Mouse (Mus musculus) stomach, embryonic 14.5 days (tissue): ENCODE results near the gene 1810013L24Rik. TPM values are rescaled to one million over a fixed set of nuclear protein-coding genes. Genes with fewer than 3 reads are reported as not detected.

Experiments
- ATAC-seq: fragments of 200-750 bp; cut with Nextera tagmentation; 2 replicates; pipeline ENCODE4 v1.8.0; 2017; ENCODE audit warnings: low read depth, moderate TSS enrichment; ENCODE audit not compliant: insufficient number of reproducible peaks, insufficient read depth, low FRiP score
- H3K27ac ChIP-seq: fragments of 300-500 bp; sonication (generic); 2 replicates; pipeline ENCODE4 v1.5.1; 2014; ENCODE audit warnings: mild to moderate bottlenecking, low read length, moderate library complexity, mixed read lengths
- H3K27me3 ChIP-seq: fragments of 300-500 bp; sonication (generic); 2 replicates; pipeline ENCODE4 v1.6.1; 2014; ENCODE audit warnings: low read length, control low read depth, mixed read lengths; ENCODE audit not compliant: control insufficient read depth, insufficient read depth
- H3K36me3 ChIP-seq: fragments of 300-500 bp; sonication (generic); 2 replicates; pipeline ENCODE4 v1.6.1; 2014; ENCODE audit warnings: mild to moderate bottlenecking, control low read depth, low read length, moderate library complexity, mixed read lengths; ENCODE audit not compliant: control insufficient read depth, insufficient read depth
- H3K4me1 ChIP-seq: fragments of 300-500 bp; sonication (generic); 2 replicates; pipeline ENCODE4 v1.6.1; 2014; ENCODE audit warnings: low read length, control low read depth, mixed read lengths; ENCODE audit not compliant: control insufficient read depth, insufficient read depth
- H3K4me2 ChIP-seq: fragments of 300-500 bp; sonication (generic); replicated peaks from 2 replicates; pipeline ENCODE4 v1.6.1; 2014; ENCODE audit warnings: low read depth, low read length, control low read depth
- H3K4me3 ChIP-seq: fragments of 300-500 bp; sonication (generic); 2 replicates; pipeline ENCODE4 v1.5.1; 2014; ENCODE audit warnings: low read depth, low read length, control low read depth
- H3K9ac ChIP-seq: fragments of 300-500 bp; sonication (generic); replicated peaks from 2 replicates; pipeline ENCODE4 v1.6.1; 2014; ENCODE audit warnings: low read depth, mild to moderate bottlenecking, control low read depth, low read length, moderate library complexity, mixed read lengths
- H3K9me3 ChIP-seq: fragments of 300-500 bp; sonication (generic); 2 replicates; pipeline ENCODE4 v1.6.1; 2016; ENCODE audit warnings: low read depth, low read length, control low read depth; ENCODE audit not compliant: control insufficient read depth
- WGBS: fragments of 180-500 bp; shearing (Covaris S2); extraction: QIAGEN DNeasy Blood & Tissue Kit; methylation state at CpG from one replicate; pipeline ENCODE4 v1.1.7; 2014; 5-methylcytosine and 5-hydroxymethylcytosine counted together
- polyA plus RNA-seq: library from polyadenylated mRNA; unstranded; fragments of >200 nt; fragmentation: Nextera tagmentation; extraction: Ambion mirVana; gene quantifications from 2 replicates; pipeline ENCODE4 v1.2.1, GENCODE M21; 2014

The 1810013L24Rik gene
- polyA plus RNA-seq, 1 experiment from 2014 or later: 16.9 TPM

DNA sequence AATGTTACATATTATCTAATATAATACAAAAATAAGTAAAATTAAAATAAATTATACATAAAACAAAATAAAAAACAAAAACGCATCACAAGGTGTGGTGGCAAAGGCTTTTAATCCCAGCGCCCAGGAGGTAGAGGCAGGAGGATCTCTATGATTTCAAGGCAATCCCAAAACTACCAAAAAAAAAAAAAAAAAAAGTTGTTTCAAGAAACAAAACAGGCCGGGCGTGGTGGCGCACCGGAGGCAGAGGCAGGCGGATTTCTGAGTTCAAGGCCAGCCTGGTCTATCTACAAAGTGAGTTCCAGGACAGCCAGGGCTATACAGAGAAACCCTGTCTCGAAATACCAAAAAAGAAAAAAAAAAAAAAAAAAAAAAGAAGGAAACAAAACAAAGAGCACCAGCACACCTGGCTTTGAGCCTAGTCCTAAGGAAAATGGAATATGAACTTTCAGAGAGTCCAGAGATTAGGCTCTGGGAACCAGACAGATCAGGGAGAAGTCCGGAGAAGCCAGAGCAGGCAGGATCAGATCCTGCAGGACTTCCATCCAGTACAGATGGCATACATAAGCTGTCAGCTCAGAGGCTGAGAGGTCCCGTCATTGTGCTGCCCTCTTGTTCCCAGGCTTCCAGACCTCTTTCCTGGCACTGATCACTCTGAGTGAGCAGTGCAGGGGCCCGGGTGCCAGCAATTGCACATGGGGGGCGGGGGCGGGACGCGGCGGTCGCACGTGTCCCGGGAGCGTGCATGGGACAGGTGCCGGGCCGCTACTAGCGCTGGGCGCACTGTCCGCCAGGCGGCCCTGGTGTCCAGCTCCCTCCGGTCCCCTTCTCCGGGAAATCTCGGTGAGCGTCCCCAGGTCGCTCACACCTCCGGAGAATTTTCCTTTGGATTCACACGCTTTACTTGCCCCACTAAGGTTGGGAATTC lies 1.0 kb upstream of the 1810013L24Rik start:
- peak overlapping the region; percentile 80 for H3K27ac ChIP-seq
- H3K4me1 ChIP-seq: peaks cover 15% of the 10 kb centered on the region
- WGBS: 9% methylated on average over 33 of the region's 33 CpGs
- peak overlapping the region; percentile 57 for H3K4me3 ChIP-seq
- no peaks in the 10 kb centered on the region for H3K9me3 ChIP-seq
- H3K9ac ChIP-seq: peak overlapping the region; percentile 22; the same call in 1 of the 2 replicates
- peak overlapping the region; percentile 94 for H3K4me2 ChIP-seq
- peak; percentile 54 for ATAC-seq
- H3K36me3 ChIP-seq: peaks cover 8% of the 10 kb centered on the region; the same call in 1 of the 2 replicates
- H3K27me3 ChIP-seq: no peaks in the 10 kb centered on the region

DNA sequence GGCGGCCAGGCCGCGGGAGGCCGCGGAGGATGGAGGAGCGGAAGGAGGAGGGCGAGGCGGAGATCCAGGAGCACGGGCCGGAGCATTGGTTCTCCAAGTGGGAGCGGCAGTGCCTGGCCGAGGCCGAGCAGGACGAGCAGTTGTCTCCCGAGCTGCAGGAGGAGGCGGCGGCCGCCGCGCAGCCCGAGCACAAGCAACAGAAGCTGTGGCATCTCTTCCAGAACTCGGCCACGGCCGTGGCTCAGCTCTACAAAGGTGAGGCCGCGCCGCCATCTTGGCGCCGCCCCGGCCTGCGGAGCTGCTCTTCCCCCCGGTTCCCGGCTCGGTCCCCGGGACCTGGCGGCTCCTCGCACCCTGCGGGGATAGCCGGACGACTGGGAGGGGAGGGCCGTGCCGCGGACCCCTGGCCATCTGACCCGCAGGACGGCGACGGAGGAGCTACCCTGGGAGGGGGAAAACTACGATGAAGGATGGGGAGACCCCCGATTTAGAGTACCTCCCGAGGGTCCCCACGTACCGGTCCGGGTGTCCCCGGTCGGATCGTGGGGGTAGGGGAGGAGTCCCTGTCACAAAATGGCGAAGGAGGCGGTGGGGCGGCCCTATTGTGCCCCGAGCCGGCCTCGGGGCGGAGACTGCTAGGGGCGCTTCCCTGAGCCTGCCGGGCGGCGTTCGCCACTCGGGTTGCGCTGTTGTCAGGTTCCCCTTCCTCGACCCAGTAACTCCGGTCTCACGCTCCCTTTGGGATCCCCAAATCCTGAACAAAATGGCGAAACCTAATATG lies 721 bp downstream of the 1810013L24Rik start:
- H3K36me3 ChIP-seq: peaks cover 13% of the 10 kb centered on the region; the same call in 1 of the 2 replicates
- under 1% methylated on average over 56 of the region's 74 CpGs for WGBS
- peak overlapping the region; percentile 97 for H3K4me3 ChIP-seq
- H3K4me1 ChIP-seq: peaks cover 16% of the 10 kb centered on the region
- peak overlapping the region; percentile 89 for H3K4me2 ChIP-seq
- H3K9me3 ChIP-seq: no peaks in the 10 kb centered on the region
- no peaks in the 10 kb centered on the region for H3K27me3 ChIP-seq
- ATAC-seq: peak; percentile 6; the same call in 1 of the 2 replicates
- H3K9ac ChIP-seq: peak overlapping the region; percentile 99
- H3K27ac ChIP-seq: peak overlapping the region; percentile 97

DNA sequence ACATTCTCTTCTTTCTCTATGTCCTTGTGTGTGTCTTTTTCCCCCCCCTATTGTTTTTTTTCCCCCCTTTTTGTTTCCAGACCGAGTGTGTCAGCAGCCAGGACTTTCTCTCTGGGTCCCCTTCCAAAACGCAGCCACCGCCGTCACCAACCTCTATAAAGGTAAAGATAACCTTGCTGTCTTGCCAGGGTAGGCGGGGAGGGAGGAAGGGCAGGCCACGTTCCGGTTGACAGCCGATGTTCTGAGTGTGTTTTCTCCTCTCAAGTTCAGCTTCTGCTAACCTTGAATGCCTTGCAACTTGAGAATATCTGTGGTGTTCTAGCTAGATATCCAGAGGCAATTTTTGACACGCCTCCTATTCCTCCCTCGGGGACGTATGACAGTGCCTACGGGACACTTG lies 1.3 kb downstream of the 1810013L24Rik start:
- Histone ChIP-seq H3K27me3 (no peaks in the 10 kb centered on the region), H3K4me2 (peak overlapping the region; percentile 89), H3K4me3 (peak overlapping the region; percentile 97), H3K9me3 (no peaks in the 10 kb centered on the region), H3K9ac (peak overlapping the region; percentile 99), H3K36me3 (peaks cover 13% of the 10 kb centered on the region; the same call in 1 of the 2 replicates), H3K4me1 (peaks cover 16% of the 10 kb centered on the region), H3K27ac (no peak overlapping the region)
- WGBS: 5% methylated on average over 12 of the region's 12 CpGs
- ATAC-seq: no peak

DNA sequence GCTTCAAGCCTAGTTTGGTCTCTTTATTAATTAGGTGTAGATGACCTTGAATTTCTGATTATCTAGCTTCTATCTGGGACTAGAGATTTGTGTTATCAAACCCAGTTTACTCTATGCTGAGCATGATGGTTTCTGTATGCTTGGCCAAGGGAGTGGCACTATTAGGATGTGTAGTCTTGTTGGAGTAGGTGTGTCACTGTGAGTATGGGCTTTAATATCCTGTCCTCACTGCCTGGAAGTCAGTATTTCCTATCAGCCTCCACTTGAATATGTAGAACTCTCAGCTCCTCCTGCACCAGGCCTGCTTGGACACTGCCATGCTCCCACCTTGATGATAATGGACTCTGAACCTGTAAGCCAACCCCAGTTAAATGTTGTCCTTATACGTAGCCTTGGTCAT lies 7.0 kb downstream of the 1810013L24Rik start:
- no peak for ATAC-seq
- Histone ChIP-seq H3K9me3 (no peaks in the 10 kb centered on the region), H3K27ac (no peak overlapping the region; the same call in 1 of the 2 replicates), H3K4me1 (peaks cover 12% of the 10 kb centered on the region), H3K9ac (no peak overlapping the region), H3K36me3 (peaks cover 49% of the 10 kb centered on the region), H3K27me3 (no peaks in the 10 kb centered on the region), H3K4me2 (no peak overlapping the region), H3K4me3 (no peak overlapping the region)
- 87% methylated on average over 1 of the region's 1 CpGs for WGBS

DNA sequence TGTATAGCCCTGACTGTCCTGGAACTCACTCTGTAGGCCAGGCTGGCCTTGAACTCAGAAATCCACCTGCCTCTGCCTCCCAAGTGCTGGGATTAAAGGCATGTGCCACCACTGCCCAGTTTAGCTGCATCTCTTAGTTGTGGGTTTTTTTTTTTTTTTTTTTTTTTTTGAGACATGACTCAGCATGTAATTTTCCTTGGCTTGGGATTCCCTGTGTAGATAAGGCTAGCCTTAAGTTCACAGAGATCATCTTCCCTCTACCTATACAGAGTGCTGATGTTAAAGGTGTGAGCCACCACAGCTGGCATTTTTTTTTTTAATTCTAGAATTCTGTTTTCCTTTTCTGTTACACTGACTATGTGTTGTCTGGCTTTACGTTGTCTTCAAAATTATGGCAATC lies 7.7 kb downstream of the 1810013L24Rik start:
- H3K9me3 ChIP-seq: no peaks in the 10 kb centered on the region
- no peak overlapping the region for H3K9ac ChIP-seq
- no peaks in the 10 kb centered on the region for H3K27me3 ChIP-seq
- ATAC-seq: no peak
- H3K4me1 ChIP-seq: peaks cover 6% of the 10 kb centered on the region; the same call in 1 of the 2 replicates
- H3K27ac ChIP-seq: no peak overlapping the region
- 100% methylated on average over 1 of the region's 1 CpGs for WGBS
- no peak overlapping the region for H3K4me2 ChIP-seq
- peaks cover 49% of the 10 kb centered on the region for H3K36me3 ChIP-seq
- H3K4me3 ChIP-seq: no peak overlapping the region

DNA sequence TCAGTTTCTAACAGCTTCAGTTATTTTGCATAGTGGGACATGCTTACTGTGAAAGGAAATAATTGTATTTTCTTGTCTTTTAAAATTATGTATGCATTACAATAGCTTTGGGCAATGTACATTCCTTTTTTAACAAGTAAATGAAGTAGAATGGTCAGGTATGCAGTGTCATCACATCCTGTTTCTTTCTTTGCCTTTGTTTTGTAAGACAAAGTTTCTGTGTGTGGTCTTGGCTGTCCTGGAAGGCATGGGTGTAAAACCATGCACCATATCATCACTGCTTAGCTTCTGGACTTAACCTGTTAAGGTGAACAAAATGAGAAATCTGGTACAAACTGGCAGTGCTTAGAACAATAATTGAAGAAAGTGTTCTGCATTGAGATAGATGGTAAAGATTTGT lies 9.0 kb downstream of the 1810013L24Rik start:
- no peak overlapping the region for H3K27ac ChIP-seq
- H3K4me2 ChIP-seq: no peak overlapping the region
- H3K27me3 ChIP-seq: no peaks in the 10 kb centered on the region
- H3K4me3 ChIP-seq: no peak overlapping the region
- no peak overlapping the region for H3K9ac ChIP-seq
- peaks cover 53% of the 10 kb centered on the region for H3K36me3 ChIP-seq
- ATAC-seq: no peak
- 0 out of 2 replicates have a peak, but pooled peaks cover 1% of the 10 kb centered on the region for H3K4me1 ChIP-seq
- no peaks in the 10 kb centered on the region for H3K9me3 ChIP-seq

DNA sequence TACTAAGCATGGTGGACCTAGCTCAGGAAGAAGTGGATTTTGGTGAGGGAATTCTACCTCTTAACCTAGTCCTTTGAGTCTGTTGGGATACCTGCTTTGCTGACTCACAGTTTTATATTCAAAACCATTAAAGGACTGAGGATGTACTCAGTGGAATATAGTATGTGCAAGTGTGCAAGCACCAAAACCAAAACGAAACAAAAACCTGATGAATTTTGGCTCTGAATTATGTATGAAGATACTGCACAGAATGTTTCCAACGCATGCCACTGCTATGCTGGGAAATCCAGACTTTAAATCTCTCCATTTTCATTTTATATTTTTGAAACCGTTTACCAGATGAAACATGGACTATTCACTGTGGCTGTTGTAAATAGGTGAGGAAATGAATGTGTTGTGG lies 10.7 kb downstream of the 1810013L24Rik start:
- ATAC-seq: no peak
- Histone ChIP-seq H3K36me3 (peaks cover 53% of the 10 kb centered on the region), H3K27me3 (no peaks in the 10 kb centered on the region), H3K9ac (no peak overlapping the region), H3K4me1 (no peaks in the 10 kb centered on the region), H3K27ac (no peak overlapping the region), H3K4me2 (no peak overlapping the region), H3K4me3 (no peak overlapping the region), H3K9me3 (no peaks in the 10 kb centered on the region)
- 91% methylated on average over 3 of the region's 3 CpGs for WGBS

DNA sequence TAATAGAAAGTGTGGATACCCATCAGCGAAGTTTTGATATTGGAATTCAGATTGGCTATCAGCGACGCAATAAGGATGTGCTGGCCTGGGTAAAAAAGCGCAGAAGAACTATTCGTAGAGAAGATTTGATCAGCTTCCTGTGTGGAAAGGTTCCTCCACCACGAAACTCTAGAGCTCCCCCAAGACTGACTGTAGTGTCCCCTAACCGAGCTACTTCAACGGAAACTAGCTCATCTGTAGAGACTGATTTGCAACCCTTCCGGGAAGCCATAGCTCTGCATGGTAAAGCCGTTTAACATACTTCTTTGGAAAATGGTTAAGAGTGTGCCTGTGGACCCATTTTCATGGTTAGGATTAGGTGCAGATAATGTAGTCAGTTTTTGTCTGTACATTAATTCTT lies 13.1 kb downstream of the 1810013L24Rik start:
- Histone ChIP-seq H3K4me3 (no peak overlapping the region), H3K9me3 (no peaks in the 10 kb centered on the region), H3K27ac (no peak overlapping the region), H3K36me3 (peaks cover 48% of the 10 kb centered on the region), H3K4me1 (no peaks in the 10 kb centered on the region), H3K9ac (no peak overlapping the region), H3K4me2 (no peak overlapping the region), H3K27me3 (no peaks in the 10 kb centered on the region)
- ATAC-seq: no peak
- WGBS: 94% methylated on average over 10 of the region's 10 CpGs
